Mouse (Mus musculus): ENCODE measurements around the gene Borcs5. TPM values are rescaled to one million over a fixed set of nuclear protein-coding genes. Genes with fewer than 3 reads are reported as not detected.

The Borcs5 gene
- polyA plus RNA-seq, 1 experiment from 2014 or later: 15.4 TPM

GRCm38 (mm10) chr6:134694498-134694897, 55.2 kb downstream of the Borcs5 start:
- in situ Hi-C loops (cut with MboI; ENCODE audit: low pct_unique_long_range_greater_than_20kb): no loop called here
- no peak for DNase-seq (ENCODE audit: low read depth, low spot score)
- CTCF ChIA-PET: interaction anchor here (0.9 to 1.0 kb wide), 2 partner anchors 9 to 12 kb away, joined by 3 read pairs; no protein-coding TSS in a partner anchor

GRCm38 (mm10) chr6:134694988-134695387, 55.7 kb downstream of the Borcs5 start:
- no peaks in the 10 kb centered on the region for H3K27me3 ChIP-seq
- ChIA-PET POLR2A (no interaction called here), CTCF (interaction anchor here (0.9 to 1.0 kb wide), 3 partner anchors 8 to 21 kb away, joined by 3 to 5 read pairs (median 3); no protein-coding TSS in a partner anchor)
- DNase-seq (ENCODE audit: low read depth, low spot score) (no peak), ATAC-seq (no peak)
- in situ Hi-C loops (cut with MboI; ENCODE audit: low pct_unique_long_range_greater_than_20kb): no loop called here
- no peak for TF ChIP-seq CTCF (IDR thresholded peaks at IDR 0.05)

More at GRCm38 (mm10) chr6:134694498-134694897, 55.2 kb downstream of the Borcs5 start:
- no peak for TF ChIP-seq CTCF (IDR thresholded peaks at IDR 0.05)
- H3K27me3 ChIP-seq: no peaks in the 10 kb centered on the region
- ATAC-seq: no peak
- POLR2A ChIA-PET: no interaction called here

GRCm38 (mm10) chr6:134695625-134696024, 56.3 kb downstream of the Borcs5 start:
- DNase-seq (ENCODE audit: low read depth, low spot score) (no peak), ATAC-seq (no peak)
- no peak for TF ChIP-seq CTCF (IDR thresholded peaks at IDR 0.05)
- POLR2A ChIA-PET: no interaction called here
- CTCF ChIA-PET: interaction anchor here (1.0 kb wide), 2 partner anchors 9 to 21 kb away, joined by 3 to 5 read pairs; no protein-coding TSS in a partner anchor
- no peaks in the 10 kb centered on the region for H3K27me3 ChIP-seq
- in situ Hi-C loops (cut with MboI; ENCODE audit: low pct_unique_long_range_greater_than_20kb): no loop called here

- DNase-seq (ENCODE audit: low read depth, low spot score): no peak
- ATAC-seq: no peak
- no peaks in the 10 kb centered on the region for H3K27me3 ChIP-seq
- no peak for TF ChIP-seq CTCF (IDR thresholded peaks at IDR 0.05)
- ChIA-PET CTCF (interaction anchor here (1.0 kb wide), 2 partner anchors 10 to 36 kb away, joined by 3 to 5 read pairs; no protein-coding TSS in a partner anchor), POLR2A (no interaction called here)
- in situ Hi-C loops (cut with MboI; ENCODE audit: low pct_unique_long_range_greater_than_20kb): no loop called here
Measured at GRCm38 (mm10) chr6:134696146-134696545, 56.8 kb downstream of the Borcs5 start.

- no peaks in the 10 kb centered on the region for H3K27me3 ChIP-seq
- in situ Hi-C loops (cut with MboI; ENCODE audit: low pct_unique_long_range_greater_than_20kb): no loop called here
- no peak for ATAC-seq
- TF ChIP-seq CTCF (IDR thresholded peaks at IDR 0.05): no peak
- ChIA-PET POLR2A (no interaction called here), CTCF (interaction anchor here (1.0 kb wide), 1 partner anchor 37 kb away, joined by 3 read pairs; no protein-coding TSS in a partner anchor)
- DNase-seq (ENCODE audit: low read depth, low spot score): no peak
Measured at GRCm38 (mm10) chr6:134696554-134696953, 57.2 kb downstream of the Borcs5 start.

GRCm38 (mm10) chr6:134698243-134698642, 58.9 kb downstream of the Borcs5 start:
- ATAC-seq: no peak
- DNase-seq (ENCODE audit: low read depth, low spot score): no peak

GRCm38 (mm10) chr6:134700451-134701210, 61.3 kb downstream of the Borcs5 start:
- ChIA-PET CTCF (interaction anchor here (0.7 to 1.2 kb wide), 3 partner anchors 9 to 19 kb away, joined by 3 to 5 read pairs (median 3); no protein-coding TSS in a partner anchor), POLR2A (interaction anchor here (0.8 kb wide), 1 partner anchor 118 kb away, joined by 3 read pairs; no protein-coding TSS in a partner anchor)
- no peaks in the 10 kb centered on the region for H3K27me3 ChIP-seq
- no peak for DNase-seq (ENCODE audit: low read depth, low spot score)
- peak; percentile 51 for ATAC-seq
- no peak for TF ChIP-seq CTCF (IDR thresholded peaks at IDR 0.05)
- in situ Hi-C loops (cut with MboI; ENCODE audit: low pct_unique_long_range_greater_than_20kb): no loop called here

More at GRCm38 (mm10) chr6:134698243-134698642, 58.9 kb downstream of the Borcs5 start:
- H3K27me3 ChIP-seq: no peaks in the 10 kb centered on the region
- no peak for TF ChIP-seq CTCF (IDR thresholded peaks at IDR 0.05)
- POLR2A ChIA-PET: no interaction called here
- in situ Hi-C loops (cut with MboI; ENCODE audit: low pct_unique_long_range_greater_than_20kb): no loop called here
- CTCF ChIA-PET: interaction anchor here (0.9 kb wide), 1 partner anchor 35 kb away, joined by 3 read pairs; no protein-coding TSS in a partner anchor

GRCm38 (mm10) chr6:134701211-134701602, 61.9 kb downstream of the Borcs5 start:
- no peak for TF ChIP-seq CTCF (IDR thresholded peaks at IDR 0.05)
- H3K27me3 ChIP-seq: no peaks in the 10 kb centered on the region
- no peak for DNase-seq (ENCODE audit: low read depth, low spot score)
- POLR2A ChIA-PET: no interaction called here
- ATAC-seq: no peak
- CTCF ChIA-PET: interaction anchor here (0.7 kb wide), 1 partner anchor 8 kb away, joined by 3 read pairs; no protein-coding TSS in a partner anchor
- in situ Hi-C loops (cut with MboI; ENCODE audit: low pct_unique_long_range_greater_than_20kb): no loop called here

GRCm38 (mm10) chr6:134702184-134702583, 62.9 kb downstream of the Borcs5 start:
- TF ChIP-seq CTCF (IDR thresholded peaks at IDR 0.05): no peak
- in situ Hi-C loops (cut with MboI; ENCODE audit: low pct_unique_long_range_greater_than_20kb): no loop called here
- CTCF ChIA-PET: no interaction called here
- ATAC-seq (no peak), DNase-seq (ENCODE audit: low read depth, low spot score) (no peak)
- H3K27me3 ChIP-seq: no peaks in the 10 kb centered on the region
- POLR2A ChIA-PET: no interaction called here

- DNase-seq (ENCODE audit: low read depth, low spot score) (no peak), ATAC-seq (no peak)
- H3K27me3 ChIP-seq: no peaks in the 10 kb centered on the region
- in situ Hi-C loops (cut with MboI; ENCODE audit: low pct_unique_long_range_greater_than_20kb): no loop called here
- TF ChIP-seq CTCF (IDR thresholded peaks at IDR 0.05): no peak
- ChIA-PET POLR2A (no interaction called here), CTCF (no interaction called here)
Measured at GRCm38 (mm10) chr6:134703053-134703690, 63.9 kb downstream of the Borcs5 start.

- POLR2A ChIA-PET: no interaction called here
- no peak for TF ChIP-seq CTCF (IDR thresholded peaks at IDR 0.05)
- H3K27me3 ChIP-seq: no peaks in the 10 kb centered on the region
- in situ Hi-C loops (cut with MboI; ENCODE audit: low pct_unique_long_range_greater_than_20kb): no loop called here
- CTCF ChIA-PET: interaction anchor here (1.3 kb wide), 1 partner anchor 12 kb away, joined by 3 read pairs; no protein-coding TSS in a partner anchor
- no peak for DNase-seq (ENCODE audit: low read depth, low spot score)
- ATAC-seq: no peak
Measured at GRCm38 (mm10) chr6:134706467-134706866, 67.2 kb downstream of the Borcs5 start.
